Mouse (Mus musculus): Measurements from ENCODE around the gene Rnf220. TPM values are rescaled to one million over a fixed set of nuclear protein-coding genes. Genes with fewer than 3 reads are reported as not detected.

Gene Rnf220
- polyA plus RNA-seq, 1 experiment from 2014 or later: 56.3 TPM

DNA sequence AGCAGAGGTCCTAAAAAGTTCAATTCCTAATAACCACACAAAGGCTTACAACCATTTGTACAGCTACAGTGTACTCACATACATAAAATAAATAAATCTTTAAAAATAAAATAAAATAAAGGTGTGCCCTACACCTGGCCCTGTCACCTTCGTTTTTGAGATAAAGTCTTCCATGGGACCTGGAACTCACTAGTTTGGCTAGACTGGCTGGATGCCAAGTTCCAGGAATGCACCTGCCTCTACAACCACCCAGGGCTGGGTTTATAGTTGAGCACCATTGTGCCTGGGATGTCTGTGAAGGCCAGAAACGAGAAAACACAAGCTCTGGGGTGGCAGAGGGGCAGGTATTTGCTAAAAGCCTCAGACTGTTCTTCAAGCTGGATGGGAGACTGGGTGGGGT, 257.7 kb downstream of the Rnf220 start:
- Histone ChIP-seq H3K27me3 (replicated peaks; ENCODE audit: control insufficient read depth, insufficient read depth, low read length) (no peaks in the 10 kb centered on the region), H3K9ac (ENCODE audit: low read depth, low read length) (no peak overlapping the region; the same call in 1 of the 2 replicates), H3K9me3 (ENCODE audit: control insufficient read depth, low read length) (no peaks in the 10 kb centered on the region), H3K4me3 (ENCODE audit: low read depth, low read length) (no peak overlapping the region), H3K4me2 (ENCODE audit: low read depth, low read length) (no peak overlapping the region), H3K36me3 (ENCODE audit: control insufficient read depth, insufficient read depth, low read length) (no peaks in the 10 kb centered on the region), H3K4me1 (ENCODE audit: control insufficient read depth, insufficient read depth, low read length) (peaks cover 15% of the 10 kb centered on the region), H3K27ac (replicated peaks; ENCODE audit: low read depth, low read length) (no peak overlapping the region)
- ATAC-seq (ENCODE audit: low read depth) (no peak), DNase-seq (ENCODE audit: low spot score) (no peak)
- WGBS: 53% methylated on average over 2 of the region's 2 CpGs

DNA sequence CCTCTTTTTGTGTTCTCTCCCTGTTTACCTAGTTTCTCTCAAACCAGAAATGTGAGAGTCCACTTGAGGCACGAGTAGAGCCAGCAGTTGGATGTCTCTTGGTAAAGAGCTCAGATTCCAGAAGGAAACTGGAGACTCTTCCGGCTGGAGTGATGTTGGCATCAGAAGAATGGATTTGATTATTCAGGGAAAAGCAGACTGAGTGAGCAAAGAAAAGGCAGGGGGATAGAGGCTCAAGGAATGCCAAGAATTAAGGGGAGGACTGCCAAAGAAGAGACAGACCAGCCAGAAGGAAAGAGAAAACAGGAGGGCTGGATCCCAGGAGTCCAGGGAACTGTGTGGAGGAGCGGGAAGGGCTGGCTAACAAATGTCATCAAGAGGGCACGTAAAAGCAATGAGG, 261.0 kb downstream of the Rnf220 start:
- Histone ChIP-seq H3K36me3 (ENCODE audit: control insufficient read depth, insufficient read depth, low read length) (no peaks in the 10 kb centered on the region), H3K27me3 (replicated peaks; ENCODE audit: control insufficient read depth, insufficient read depth, low read length) (no peaks in the 10 kb centered on the region), H3K27ac (replicated peaks; ENCODE audit: low read depth, low read length) (peak overlapping the region; percentile 59), H3K9ac (ENCODE audit: low read depth, low read length) (no peak overlapping the region), H3K9me3 (ENCODE audit: control insufficient read depth, low read length) (no peaks in the 10 kb centered on the region), H3K4me3 (ENCODE audit: low read depth, low read length) (no peak overlapping the region), H3K4me2 (ENCODE audit: low read depth, low read length) (no peak overlapping the region), H3K4me1 (ENCODE audit: control insufficient read depth, insufficient read depth, low read length) (peaks cover 12% of the 10 kb centered on the region)
- DNase-seq (ENCODE audit: low spot score) (peak; percentile 91), ATAC-seq (ENCODE audit: low read depth) (peak; percentile 80)
- WGBS: 25% methylated on average over 4 of the region's 4 CpGs

DNA sequence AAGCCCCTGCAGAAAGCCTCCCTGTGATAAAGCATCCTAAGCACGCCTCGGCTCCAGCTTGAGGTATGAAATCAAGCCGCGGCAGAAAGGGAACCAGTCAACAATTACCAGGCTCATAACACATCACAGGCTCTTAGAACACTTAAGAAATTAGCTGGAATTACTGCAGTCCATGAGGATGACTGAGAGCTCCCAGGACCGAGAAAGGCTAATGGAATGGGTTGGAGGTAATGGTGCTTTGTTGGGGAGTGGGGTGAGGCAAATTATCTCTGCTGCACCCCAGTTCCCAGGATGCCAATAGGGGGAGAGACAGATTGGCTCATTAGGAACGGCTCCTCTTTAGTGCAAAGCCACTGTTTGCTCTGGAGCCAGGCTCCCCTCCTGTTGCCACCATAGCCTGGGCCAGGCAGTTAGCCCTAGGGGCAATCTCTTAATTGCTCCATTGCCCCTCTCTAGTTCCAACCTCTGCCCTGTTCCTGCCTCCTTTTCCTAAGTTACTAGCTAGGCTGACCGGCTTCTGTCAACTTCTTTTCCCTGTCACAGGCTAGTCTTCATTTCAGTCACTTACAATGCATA, 262.6 kb downstream of the Rnf220 start:
- peaks cover 9% of the 10 kb centered on the region for H3K4me1 ChIP-seq (ENCODE audit: control insufficient read depth, insufficient read depth, low read length)
- no peaks in the 10 kb centered on the region for H3K27me3 ChIP-seq (replicated peaks; ENCODE audit: control insufficient read depth, insufficient read depth, low read length)
- H3K27ac ChIP-seq (replicated peaks; ENCODE audit: low read depth, low read length): no peak overlapping the region
- H3K36me3 ChIP-seq (ENCODE audit: control insufficient read depth, insufficient read depth, low read length): no peaks in the 10 kb centered on the region
- H3K9me3 ChIP-seq (ENCODE audit: control insufficient read depth, low read length): no peaks in the 10 kb centered on the region
- 45% methylated on average over 6 of the region's 7 CpGs for WGBS
- no peak overlapping the region for H3K4me3 ChIP-seq (ENCODE audit: low read depth, low read length)
- DNase-seq (ENCODE audit: low spot score): no peak
- no peak overlapping the region for H3K4me2 ChIP-seq (ENCODE audit: low read depth, low read length)
- no peak for ATAC-seq (ENCODE audit: low read depth)
- H3K9ac ChIP-seq (ENCODE audit: low read depth, low read length): no peak overlapping the region

DNA sequence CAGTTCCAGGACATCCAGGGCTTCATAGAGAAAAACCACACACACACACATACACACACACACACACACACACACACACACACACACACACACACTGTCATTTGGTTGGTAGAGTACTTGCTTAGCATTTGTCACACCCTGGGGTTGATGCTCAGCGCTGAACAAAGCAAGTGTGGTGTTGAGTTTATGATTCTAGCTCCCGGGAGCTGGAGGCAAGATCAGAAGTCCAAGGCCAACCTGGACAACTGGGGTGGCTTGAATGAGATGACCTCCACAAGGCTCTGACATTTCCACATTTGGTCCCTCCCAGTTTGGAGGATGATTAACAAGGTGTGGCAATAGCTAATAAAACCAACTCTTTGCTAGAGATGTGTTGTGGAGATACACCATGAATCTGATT, 265.6 kb downstream of the Rnf220 start:
- 89% methylated on average over 2 of the region's 2 CpGs for WGBS
- Histone ChIP-seq H3K4me3 (ENCODE audit: low read depth, low read length) (no peak overlapping the region), H3K4me1 (ENCODE audit: control insufficient read depth, insufficient read depth, low read length) (peaks cover 8% of the 10 kb centered on the region), H3K27me3 (replicated peaks; ENCODE audit: control insufficient read depth, insufficient read depth, low read length) (no peaks in the 10 kb centered on the region), H3K4me2 (ENCODE audit: low read depth, low read length) (no peak overlapping the region), H3K27ac (replicated peaks; ENCODE audit: low read depth, low read length) (no peak overlapping the region), H3K9ac (ENCODE audit: low read depth, low read length) (no peak overlapping the region), H3K36me3 (ENCODE audit: control insufficient read depth, insufficient read depth, low read length) (no peaks in the 10 kb centered on the region), H3K9me3 (ENCODE audit: control insufficient read depth, low read length) (no peaks in the 10 kb centered on the region)
- DNase-seq (ENCODE audit: low spot score) (no peak), ATAC-seq (ENCODE audit: low read depth) (no peak)

- H3K4me3 ChIP-seq (ENCODE audit: low read depth, low read length): no peak overlapping the region
- no peaks in the 10 kb centered on the region for H3K36me3 ChIP-seq (ENCODE audit: control insufficient read depth, insufficient read depth, low read length)
- H3K9me3 ChIP-seq (ENCODE audit: control insufficient read depth, low read length): no peaks in the 10 kb centered on the region
- no peak for DNase-seq (ENCODE audit: low spot score)
- H3K27me3 ChIP-seq (replicated peaks; ENCODE audit: control insufficient read depth, insufficient read depth, low read length): no peaks in the 10 kb centered on the region
- H3K9ac ChIP-seq (ENCODE audit: low read depth, low read length): no peak overlapping the region
- H3K4me1 ChIP-seq (ENCODE audit: control insufficient read depth, insufficient read depth, low read length): no peaks in the 10 kb centered on the region
- WGBS: 50% methylated on average over 10 of the region's 10 CpGs
- no peak overlapping the region for H3K4me2 ChIP-seq (ENCODE audit: low read depth, low read length)
- ATAC-seq (ENCODE audit: low read depth): no peak
- no peak overlapping the region for H3K27ac ChIP-seq (replicated peaks; ENCODE audit: low read depth, low read length)
Observed at GRCm38 (mm10) chr4:117230331-117230730, 266.5 kb downstream of the Rnf220 start.

GRCm38 (mm10) chr4:117229590-117229989, 267.3 kb downstream of the Rnf220 start:
- Histone ChIP-seq H3K27me3 (replicated peaks; ENCODE audit: control insufficient read depth, insufficient read depth, low read length) (no peaks in the 10 kb centered on the region), H3K4me2 (ENCODE audit: low read depth, low read length) (no peak overlapping the region), H3K36me3 (ENCODE audit: control insufficient read depth, insufficient read depth, low read length) (no peaks in the 10 kb centered on the region), H3K9me3 (ENCODE audit: control insufficient read depth, low read length) (no peaks in the 10 kb centered on the region), H3K27ac (replicated peaks; ENCODE audit: low read depth, low read length) (no peak overlapping the region), H3K4me1 (ENCODE audit: control insufficient read depth, insufficient read depth, low read length) (no peaks in the 10 kb centered on the region), H3K4me3 (ENCODE audit: low read depth, low read length) (no peak overlapping the region), H3K9ac (ENCODE audit: low read depth, low read length) (no peak overlapping the region)
- no peak for DNase-seq (ENCODE audit: low spot score)
- 68% methylated on average over 15 of the region's 15 CpGs for WGBS
- no peak for ATAC-seq (ENCODE audit: low read depth)

GRCm38 (mm10) chr4:117225250-117225649, 271.6 kb downstream of the Rnf220 start:
- Histone ChIP-seq H3K9ac (ENCODE audit: low read depth, low read length) (no peak overlapping the region), H3K4me3 (ENCODE audit: low read depth, low read length) (no peak overlapping the region), H3K4me1 (ENCODE audit: control insufficient read depth, insufficient read depth, low read length) (no peaks in the 10 kb centered on the region), H3K27ac (replicated peaks; ENCODE audit: low read depth, low read length) (no peak overlapping the region), H3K27me3 (replicated peaks; ENCODE audit: control insufficient read depth, insufficient read depth, low read length) (no peaks in the 10 kb centered on the region), H3K4me2 (ENCODE audit: low read depth, low read length) (no peak overlapping the region), H3K9me3 (ENCODE audit: control insufficient read depth, low read length) (no peaks in the 10 kb centered on the region), H3K36me3 (ENCODE audit: control insufficient read depth, insufficient read depth, low read length) (no peaks in the 10 kb centered on the region)
- ATAC-seq (ENCODE audit: low read depth): no peak
- no peak for DNase-seq (ENCODE audit: low spot score)

- Histone ChIP-seq H3K4me3 (ENCODE audit: low read depth, low read length) (no peak overlapping the region), H3K9me3 (ENCODE audit: control insufficient read depth, low read length) (no peaks in the 10 kb centered on the region), H3K27ac (replicated peaks; ENCODE audit: low read depth, low read length) (no peak overlapping the region), H3K9ac (ENCODE audit: low read depth, low read length) (no peak overlapping the region; the same call in 1 of the 2 replicates), H3K4me2 (ENCODE audit: low read depth, low read length) (no peak overlapping the region), H3K27me3 (replicated peaks; ENCODE audit: control insufficient read depth, insufficient read depth, low read length) (no peaks in the 10 kb centered on the region), H3K4me1 (ENCODE audit: control insufficient read depth, insufficient read depth, low read length) (no peaks in the 10 kb centered on the region), H3K36me3 (ENCODE audit: control insufficient read depth, insufficient read depth, low read length) (no peaks in the 10 kb centered on the region)
- no peak for ATAC-seq (ENCODE audit: low read depth)
- no peak for DNase-seq (ENCODE audit: low spot score)
- WGBS: 68% methylated on average over 8 of the region's 8 CpGs
Observed at GRCm38 (mm10) chr4:117224122-117224521, 272.7 kb downstream of the Rnf220 start.

DNA sequence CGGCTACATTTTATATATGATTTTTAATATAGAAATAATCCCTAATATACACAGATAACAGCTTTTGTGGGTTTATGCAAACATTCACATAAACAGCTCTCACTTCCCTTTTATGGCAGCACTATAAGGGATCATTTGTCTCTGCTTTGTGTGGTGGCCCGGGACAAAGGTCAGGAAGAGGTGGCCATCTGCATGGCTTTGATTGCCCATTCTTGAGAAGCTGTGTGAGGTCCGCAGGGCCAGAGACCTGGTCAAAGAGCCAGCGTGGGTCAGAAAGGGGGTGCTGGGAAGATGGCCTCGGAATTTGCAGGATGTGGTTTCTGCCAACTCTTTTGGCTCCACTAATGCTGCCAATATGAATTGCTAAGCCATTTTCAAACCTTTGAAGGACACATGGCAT, 273.9 kb downstream of the Rnf220 start:
- DNase-seq (ENCODE audit: low spot score) (no peak), ATAC-seq (ENCODE audit: low read depth) (no peak)
- WGBS: 60% methylated on average over 5 of the region's 5 CpGs
- no peaks in the 10 kb centered on the region for H3K4me1 ChIP-seq (ENCODE audit: control insufficient read depth, insufficient read depth, low read length)
- no peak overlapping the region for H3K4me3 ChIP-seq (ENCODE audit: low read depth, low read length)
- no peaks in the 10 kb centered on the region for H3K27me3 ChIP-seq (replicated peaks; ENCODE audit: control insufficient read depth, insufficient read depth, low read length)
- H3K27ac ChIP-seq (replicated peaks; ENCODE audit: low read depth, low read length): no peak overlapping the region
- no peaks in the 10 kb centered on the region for H3K9me3 ChIP-seq (ENCODE audit: control insufficient read depth, low read length)
- no peak overlapping the region for H3K4me2 ChIP-seq (ENCODE audit: low read depth, low read length)
- no peak overlapping the region for H3K9ac ChIP-seq (ENCODE audit: low read depth, low read length)
- no peaks in the 10 kb centered on the region for H3K36me3 ChIP-seq (ENCODE audit: control insufficient read depth, insufficient read depth, low read length)

Measured in embryonic facial prominence, embryonic 14.5 days (tissue).